Mouse (Mus musculus) brown adipose tissue, adult 24 weeks (tissue): ENCODE measurements around the gene Lrp1. TPM values are rescaled to one million over a fixed set of nuclear protein-coding genes. Genes with fewer than 3 reads are reported as not detected.
A peak's percentile ranks its signal among the peaks of the same experiment; 100 is the strongest.

Experiments used
- H3K27ac ChIP-seq: fragments of 200-500 bp; replicated peaks from 2 replicates; pipeline ENCODE4 v1.5.1; 2012; ENCODE audit warnings: low read depth, mild to moderate bottlenecking, low read length
- H3K4me1 ChIP-seq: fragments of 200-500 bp; 2 replicates; pipeline ENCODE4 v1.6.1; 2012; ENCODE audit warnings: low read length, mixed read lengths; ENCODE audit not compliant: control insufficient read depth, insufficient read depth, insufficient read length
- H3K4me3 ChIP-seq: fragments of 200-500 bp; 2 replicates; pipeline ENCODE4 v1.5.1; 2012; ENCODE audit warnings: low read depth, mild to moderate bottlenecking, low read length, moderate library complexity; ENCODE audit not compliant: insufficient read depth
- polyA plus RNA-seq: library from polyadenylated mRNA; stranded (reverse); fragments of >200 nt; gene quantifications from 2 replicates; pipeline ENCODE4 v1.2.4, GENCODE M21; 2012; ENCODE audit not compliant: missing spikeins, insufficient read depth, insufficient read length

Lrp1 gene
- polyA plus RNA-seq, 1 experiment, result 43.8 TPM

DNA sequence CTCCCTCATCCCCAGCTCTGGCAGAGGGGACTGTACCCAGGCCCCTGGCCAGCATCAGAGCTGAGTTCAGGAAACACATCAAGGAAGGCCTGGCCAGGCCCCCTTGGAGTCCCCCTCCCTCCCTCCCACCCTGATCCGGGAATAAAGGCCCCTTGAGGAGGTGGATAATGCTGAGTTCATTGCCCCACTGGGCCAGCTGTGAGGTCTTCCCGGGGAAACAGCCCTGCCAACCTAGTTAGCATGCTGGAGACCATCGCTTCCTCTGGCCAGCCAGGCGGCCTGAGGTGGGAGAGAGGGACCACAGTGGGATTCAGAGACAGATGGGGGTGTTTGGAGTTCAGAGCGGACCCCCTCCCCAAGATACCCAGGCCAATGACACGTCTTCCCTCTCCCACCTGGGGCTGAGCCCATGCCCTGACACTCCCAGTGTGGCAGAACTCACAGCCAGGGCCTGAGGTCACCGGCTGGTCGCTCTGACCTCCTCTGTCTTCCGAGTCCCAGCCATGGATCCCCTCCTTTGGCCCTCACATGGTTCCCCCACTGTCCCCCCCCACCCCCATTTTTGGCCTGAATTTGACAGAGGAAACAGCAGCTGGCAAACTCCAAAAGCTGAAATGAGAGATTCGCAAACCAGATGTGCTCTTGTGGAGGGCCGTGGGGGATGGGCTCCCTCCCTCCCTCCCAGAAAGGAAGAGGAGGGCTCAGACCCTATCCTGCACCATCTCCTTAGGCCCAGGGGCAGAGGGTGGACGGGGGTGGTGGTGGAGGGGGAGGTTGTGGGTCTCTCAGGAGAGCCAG is 6.5 kb downstream of the Lrp1 start:
- Histone ChIP-seq H3K4me1 (peaks cover 34% of the 10 kb centered on the region), H3K27ac (peak overlapping the region; percentile 60), H3K4me3 (no peak overlapping the region)

DNA sequence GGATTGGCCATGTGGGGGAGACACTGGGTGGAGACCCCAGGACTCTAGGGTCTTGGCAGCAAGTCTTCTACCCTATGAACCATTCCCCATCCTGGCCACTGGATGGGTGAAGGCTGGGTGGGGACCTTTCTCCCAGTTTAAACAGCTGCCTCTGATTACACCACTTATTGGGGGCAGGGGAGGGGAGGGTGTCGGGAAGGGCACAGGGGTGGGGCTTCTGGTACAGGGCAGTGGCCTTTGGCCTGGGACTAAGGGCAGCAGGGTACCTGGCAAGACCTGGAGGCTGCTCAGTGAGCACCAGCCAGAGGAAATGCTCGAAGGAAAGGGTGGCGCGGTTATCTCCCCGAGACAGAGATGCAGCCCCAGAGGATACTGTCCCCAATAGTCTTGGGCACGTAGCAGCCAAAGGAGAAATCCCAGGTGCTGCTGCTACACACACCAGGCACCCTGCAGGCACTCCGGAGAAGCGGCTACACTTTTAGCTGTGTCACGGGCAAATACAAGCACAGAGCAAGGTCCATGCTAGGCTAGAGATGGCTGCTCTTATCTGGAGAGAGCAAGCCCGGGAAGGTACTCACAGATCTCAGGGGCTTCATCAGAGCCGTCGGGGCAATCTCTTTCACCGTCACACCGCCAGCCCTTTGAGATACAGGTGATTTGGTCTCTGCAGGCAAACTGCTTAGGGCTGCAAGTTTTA is 8.7 kb downstream of the Lrp1 start:
- H3K4me3 ChIP-seq, result no peak overlapping the region
- peaks cover 23% of the 10 kb centered on the region for H3K4me1 ChIP-seq
- H3K27ac ChIP-seq, result 0 out of 2 replicates have a peak overlapping the region, but pooled peaks have one; percentile 15

DNA sequence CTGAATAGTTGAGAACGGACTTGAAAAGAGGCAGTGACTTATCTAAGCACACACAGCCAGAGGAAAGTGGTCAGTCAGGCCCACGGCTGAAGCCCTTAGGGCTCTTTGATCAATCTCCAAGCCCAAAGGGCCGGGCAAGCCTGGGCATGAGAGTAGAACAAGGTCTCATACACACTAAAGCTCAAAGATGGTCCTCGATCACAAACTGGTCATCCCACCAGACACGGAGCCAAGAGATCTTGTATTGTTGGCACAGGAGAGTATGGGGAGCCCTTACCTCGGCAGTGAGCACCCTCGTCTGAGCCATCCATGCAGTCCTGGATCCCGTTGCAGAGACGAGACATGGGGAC is 10.9 kb downstream of the Lrp1 start:
- H3K4me1 ChIP-seq, result peaks cover 10% of the 10 kb centered on the region
- no peak overlapping the region for H3K4me3 ChIP-seq
- H3K27ac ChIP-seq, result no peak overlapping the region

DNA sequence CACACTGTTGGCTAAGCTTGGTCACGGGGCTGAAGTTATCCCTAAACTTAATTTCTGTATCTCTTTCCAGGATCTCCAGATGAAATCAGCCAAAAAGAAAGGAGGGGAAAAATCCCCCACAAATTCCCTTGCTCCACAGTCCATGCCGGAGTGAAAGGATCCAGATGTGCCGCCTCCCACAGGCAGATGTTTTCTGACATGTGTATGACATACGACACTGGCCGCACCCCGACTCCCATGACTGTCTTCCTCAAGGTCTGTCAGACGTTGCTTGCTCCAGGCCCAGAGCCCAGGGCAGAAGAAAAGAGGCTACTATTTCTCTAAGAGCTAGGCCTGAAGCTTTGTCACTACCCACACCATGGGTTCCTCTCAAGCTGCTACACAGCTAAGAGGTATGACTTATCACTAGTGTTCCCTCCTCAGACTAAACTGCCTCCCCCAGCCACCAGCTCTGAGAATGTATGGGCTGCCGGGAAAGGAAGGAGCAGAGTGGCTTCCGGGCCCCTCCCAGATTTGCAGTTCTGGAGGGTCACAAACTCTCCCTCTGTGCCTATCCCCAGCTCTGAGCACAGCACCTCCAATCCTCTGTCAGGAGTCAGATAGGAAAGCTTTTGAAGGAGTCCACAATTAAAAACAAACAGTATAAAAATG is 11.4 kb downstream of the Lrp1 start:
- no peak overlapping the region for H3K27ac ChIP-seq
- no peak overlapping the region for H3K4me3 ChIP-seq

DNA sequence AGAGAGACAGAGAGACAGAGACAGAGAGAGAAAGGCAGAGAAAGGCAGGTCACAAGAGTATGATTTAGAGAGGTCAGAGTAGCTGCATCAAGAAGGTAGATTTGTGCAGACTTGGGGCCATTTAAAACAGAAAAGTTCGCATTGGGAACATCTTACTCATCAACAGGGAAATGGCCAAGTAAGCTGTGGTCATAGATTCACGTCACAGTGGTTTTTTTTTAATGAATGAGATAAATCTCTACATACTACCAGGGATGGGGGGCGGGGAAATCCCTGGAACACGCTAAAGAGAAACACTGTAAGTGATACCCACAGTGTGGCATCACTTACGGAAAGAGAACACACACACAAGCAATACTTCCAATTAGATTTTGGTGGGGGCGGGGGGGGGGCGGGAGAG is 13.9 kb downstream of the Lrp1 start:
- peaks cover 29% of the 10 kb centered on the region for H3K4me1 ChIP-seq
- no peak overlapping the region for H3K4me3 ChIP-seq
- H3K27ac ChIP-seq, result no peak overlapping the region

More for the DNA sequence above, 11.4 kb downstream of the Lrp1 start:
- peaks cover 14% of the 10 kb centered on the region for H3K4me1 ChIP-seq

DNA sequence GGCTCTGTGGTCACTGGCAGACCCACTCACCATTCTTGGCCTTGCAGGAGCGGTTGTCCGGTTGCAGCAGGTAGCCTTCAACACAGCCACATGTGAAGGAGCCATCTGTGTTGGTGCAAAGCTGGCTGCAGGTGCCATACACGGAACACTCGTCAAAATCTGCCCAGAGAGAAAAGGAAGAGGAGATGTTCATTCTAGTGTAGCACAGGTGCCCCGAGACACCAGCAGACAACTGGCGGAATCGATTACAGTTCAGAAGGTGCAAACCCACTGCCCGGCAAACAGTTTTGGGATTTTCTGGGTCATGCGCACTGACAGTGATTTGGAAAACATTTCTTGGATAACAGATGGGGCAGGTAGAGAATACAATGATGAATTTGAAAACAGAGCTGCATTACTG is 15.2 kb downstream of the Lrp1 start:
- H3K27ac ChIP-seq, result no peak overlapping the region
- peaks cover 32% of the 10 kb centered on the region for H3K4me1 ChIP-seq
- H3K4me3 ChIP-seq, result no peak overlapping the region

DNA sequence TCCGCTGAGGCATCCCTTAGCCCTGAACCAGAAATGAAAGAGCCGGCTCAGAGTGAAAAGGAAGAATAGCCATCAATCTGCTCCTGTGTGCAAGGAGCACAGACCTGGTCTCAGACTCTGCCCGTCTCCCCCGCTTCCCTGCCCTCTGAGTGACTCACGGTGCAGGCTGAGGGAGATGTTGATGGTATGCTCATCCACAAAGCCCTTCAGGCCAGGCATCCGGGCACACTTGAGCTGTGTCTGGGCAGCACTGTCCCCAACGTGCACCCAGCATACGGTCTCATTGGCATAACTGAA is 15.7 kb downstream of the Lrp1 start:
- Histone ChIP-seq H3K4me3 (no peak overlapping the region), H3K27ac (peak overlapping the region; percentile 50; the same call in 1 of the 2 replicates), H3K4me1 (peaks cover 35% of the 10 kb centered on the region)

DNA sequence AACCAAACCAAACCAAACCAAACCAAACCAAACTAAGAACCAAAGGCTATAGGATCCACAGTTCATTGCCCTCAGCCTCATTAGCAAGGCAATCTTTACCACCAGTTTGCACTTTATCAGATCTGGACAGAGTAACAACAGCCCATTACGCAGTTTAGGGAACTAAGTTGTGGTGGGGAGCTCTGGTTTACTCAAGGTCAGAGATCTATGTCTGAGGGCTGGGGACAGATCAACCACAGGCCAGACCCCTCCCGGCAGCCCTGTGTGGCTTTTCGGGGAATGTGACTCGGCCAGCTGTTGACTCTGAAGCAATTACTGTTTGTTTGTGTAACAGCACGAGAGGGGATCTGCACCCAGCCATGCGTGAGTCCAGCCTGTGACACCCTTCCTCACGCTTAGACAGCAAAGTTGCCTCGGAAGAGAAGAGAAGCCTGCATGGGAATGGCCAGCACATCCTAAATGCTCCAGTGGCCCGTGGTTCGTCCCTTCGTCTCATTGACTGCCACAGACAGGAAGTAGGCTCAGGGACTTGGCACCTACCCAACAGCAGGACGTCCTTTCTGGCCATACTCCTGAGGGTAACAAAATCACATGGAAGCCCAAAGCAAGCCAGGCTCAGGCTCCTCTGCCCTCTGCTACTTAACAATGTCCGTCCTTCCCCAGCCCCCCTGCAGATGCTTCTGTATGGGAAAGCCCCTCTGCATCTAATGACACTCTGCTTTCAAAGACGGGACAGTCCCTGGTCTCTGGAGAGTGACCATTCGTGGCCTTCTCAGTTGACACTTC is 16.3 kb downstream of the Lrp1 start:
- H3K27ac ChIP-seq, result peak overlapping the region; percentile 50
- no peak overlapping the region for H3K4me3 ChIP-seq
- H3K4me1 ChIP-seq, result peaks cover 37% of the 10 kb centered on the region

DNA sequence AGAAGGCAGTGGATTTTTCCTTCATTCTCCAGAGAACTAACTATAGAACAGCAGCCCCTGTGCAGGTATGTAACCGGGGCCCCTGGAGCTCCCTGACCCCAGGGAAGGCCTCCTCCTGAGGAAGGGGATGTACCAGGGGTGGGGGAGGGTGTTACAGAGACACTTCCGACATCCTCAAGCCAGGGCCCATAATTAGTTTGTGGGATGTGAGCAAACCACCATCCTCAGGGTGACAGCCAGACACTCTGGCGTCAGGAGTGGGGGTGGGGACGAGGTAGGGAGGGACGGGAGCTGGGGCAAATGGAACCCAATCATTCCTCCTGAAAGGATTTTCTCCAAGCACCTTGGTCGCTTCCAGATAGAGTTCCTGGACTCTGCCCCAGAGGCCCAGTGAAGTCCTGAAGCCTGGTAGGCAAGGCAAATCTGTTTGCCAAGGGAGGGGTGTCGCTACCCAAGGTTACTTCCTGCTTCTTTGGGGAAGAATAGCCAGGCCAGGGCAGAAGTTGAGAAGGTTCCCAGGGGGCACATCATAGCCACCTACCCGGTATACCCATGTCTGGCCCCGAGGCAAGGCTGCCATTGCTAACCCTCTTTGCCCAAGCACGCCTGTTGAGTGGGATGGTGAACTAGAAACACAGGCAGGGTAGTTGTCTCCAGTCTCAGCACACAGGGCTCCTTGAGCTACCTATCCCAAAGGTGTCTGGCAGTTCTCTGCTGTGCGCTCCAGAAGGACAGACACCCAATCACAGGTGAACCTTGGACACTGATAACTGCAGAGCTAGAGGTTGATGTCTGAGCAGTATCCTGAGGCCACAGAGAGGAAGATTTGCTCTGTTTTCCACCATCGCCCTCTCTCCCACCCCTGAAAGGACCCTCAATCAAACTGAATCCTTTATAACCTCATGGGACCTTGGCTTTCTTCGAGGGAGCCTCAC is 17.2 kb downstream of the Lrp1 start:
- H3K4me3 ChIP-seq, result no peak overlapping the region
- H3K4me1 ChIP-seq, result peaks cover 44% of the 10 kb centered on the region
- peak overlapping the region; percentile 71 for H3K27ac ChIP-seq

DNA sequence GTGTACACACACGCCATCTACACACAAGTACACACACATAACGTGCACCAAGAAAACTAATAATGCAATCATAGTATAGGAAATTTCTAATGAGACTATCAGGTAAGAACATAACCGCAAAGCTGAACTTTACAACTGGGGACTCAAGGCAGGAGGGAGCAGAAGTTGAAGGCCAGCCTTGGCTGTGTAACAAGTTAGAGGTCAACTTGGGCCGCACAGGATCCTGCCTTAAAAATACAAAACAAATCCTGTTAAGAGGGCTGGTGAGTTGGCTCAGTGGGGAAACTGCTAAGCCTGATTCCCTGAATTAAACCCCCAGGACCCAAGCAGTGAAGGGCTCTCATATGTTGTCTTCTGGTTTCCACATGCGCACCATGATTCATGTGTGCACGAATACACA is 18.8 kb downstream of the Lrp1 start:
- Histone ChIP-seq H3K27ac (peak overlapping the region; percentile 41; the same call in 1 of the 2 replicates), H3K4me1 (peaks cover 46% of the 10 kb centered on the region), H3K4me3 (no peak overlapping the region)

DNA sequence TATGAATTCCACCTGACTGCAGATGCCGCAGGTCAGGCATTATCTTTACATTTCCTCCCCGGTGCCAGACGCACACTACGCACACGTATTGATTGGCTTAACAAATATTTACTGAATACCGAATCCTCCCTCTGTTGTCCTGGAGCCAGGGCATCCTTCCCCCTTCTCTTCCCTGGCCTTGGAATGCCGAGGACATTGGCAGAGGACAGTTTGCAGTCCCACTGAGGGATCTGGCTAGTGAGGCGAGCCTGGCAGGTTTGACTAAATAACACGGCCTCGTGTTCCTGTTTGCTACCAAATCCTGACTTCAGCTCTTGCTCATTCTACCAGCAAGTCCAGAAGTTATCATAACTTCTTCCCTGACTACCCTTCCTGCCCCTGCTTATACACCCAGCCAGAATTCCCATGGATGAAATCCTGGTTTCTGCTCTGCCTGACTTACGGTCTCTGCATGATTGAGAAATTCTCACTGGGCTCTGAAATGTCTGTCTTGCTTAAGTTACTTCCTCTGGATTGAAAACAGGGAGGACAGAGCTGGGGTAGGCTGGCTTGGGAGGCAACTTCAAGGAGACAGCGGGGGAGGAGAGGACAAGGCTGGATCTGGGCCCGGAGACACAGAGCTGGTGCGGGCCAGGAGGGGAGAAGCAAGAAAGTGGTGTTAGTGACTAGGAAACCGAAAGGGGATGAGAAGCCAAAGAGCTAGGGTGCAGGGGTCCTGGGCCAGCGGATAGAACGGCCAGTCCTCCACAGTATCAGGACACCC is 21.0 kb downstream of the Lrp1 start:
- peak overlapping the region; percentile 88 for H3K27ac ChIP-seq
- peaks cover 45% of the 10 kb centered on the region for H3K4me1 ChIP-seq
- H3K4me3 ChIP-seq, result no peak overlapping the region

DNA sequence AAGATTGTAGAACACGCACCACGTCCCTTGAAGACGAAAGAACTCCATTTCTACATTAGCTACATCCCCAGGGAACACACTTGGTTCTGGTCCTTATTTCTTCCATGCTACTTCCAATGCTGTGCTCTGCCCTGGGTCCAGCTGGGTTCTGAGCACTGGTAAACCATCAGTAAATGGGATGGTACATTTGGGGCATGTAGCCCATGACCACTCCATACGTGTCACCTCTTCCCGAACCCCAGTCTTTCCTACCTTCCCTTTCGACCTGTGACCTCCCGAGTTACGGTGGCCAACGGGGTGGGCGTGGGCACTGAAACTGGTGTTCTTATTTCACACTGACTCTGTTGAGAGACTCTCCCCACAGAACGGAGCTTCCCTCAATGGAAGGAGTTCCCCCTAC is 21.7 kb downstream of the Lrp1 start:
- Histone ChIP-seq H3K27ac (peak overlapping the region; percentile 88), H3K4me3 (no peak overlapping the region)

DNA sequence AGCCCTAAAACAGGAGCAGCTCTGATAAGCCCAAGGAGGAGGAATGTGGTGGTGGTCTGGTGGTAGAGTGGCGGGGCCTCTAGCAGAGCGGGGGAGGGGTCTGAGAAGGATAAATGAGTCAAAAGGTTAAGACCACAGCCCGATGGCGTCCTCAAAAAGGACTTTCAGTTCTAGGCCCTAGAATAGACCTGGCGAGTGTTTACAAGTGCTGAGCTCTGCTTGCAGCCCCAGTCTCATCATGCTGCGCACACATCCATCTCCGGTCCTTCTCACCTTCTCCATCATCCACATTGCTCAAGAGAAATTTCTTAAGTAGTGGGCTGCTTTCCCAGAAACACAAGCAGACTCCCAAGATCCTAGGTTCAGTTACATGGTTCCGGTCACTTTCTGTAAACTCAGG is 22.3 kb downstream of the Lrp1 start:
- Histone ChIP-seq H3K4me1 (peaks cover 32% of the 10 kb centered on the region), H3K4me3 (no peak overlapping the region), H3K27ac (0 out of 2 replicates have a peak overlapping the region, but pooled peaks have one; percentile 88)

More for the DNA sequence above, 21.7 kb downstream of the Lrp1 start:
- H3K4me1 ChIP-seq, result peaks cover 38% of the 10 kb centered on the region
